Mouse (Mus musculus) layer of hippocampus, postnatal 14 days (tissue): ENCODE measurements around the gene Polr1a. TPM values are rescaled to one million over a fixed set of nuclear protein-coding genes. Genes with fewer than 3 reads are reported as not detected.

Experiments used
- DNase-seq, 2 experiments: peaks; one replicate each; pipeline ENCODE4 v3.0.0; 2021 to 2022; ENCODE audit warnings: low spot score in 2 of 2, mixed read lengths in 1 of 2
- total RNA-seq, 2 experiments: library from RNA; stranded (reverse); gene quantifications; 2 replicates each; pipeline ENCODE4 v1.2.3; 2021

Polr1a gene
- total RNA-seq, 2 experiments from 2014 or later, result 32.2 to 37.3 TPM

- no peak for DNase-seq
These were observed 86.2 kb downstream of the Polr1a start for GRCm38 (mm10) chr6:71995081-71995480.

- DNase-seq, result no peak
These were observed 88.4 kb downstream of the Polr1a start for GRCm38 (mm10) chr6:71997215-71997614.

- peak in 1 of 2 experiments; percentile 44 for DNase-seq
These were observed 91.2 kb downstream of the Polr1a start for GRCm38 (mm10) chr6:71999917-72000512.

GRCm38 (mm10) chr6:72001220-72001777 is 92.4 kb downstream of the Polr1a start:
- no peak for DNase-seq

- DNase-seq, result no peak
These were observed 98.8 kb downstream of the Polr1a start for GRCm38 (mm10) chr6:72007411-72008212.

- DNase-seq, result no peak
These were observed 99.4 kb downstream of the Polr1a start for GRCm38 (mm10) chr6:72008213-72008655.

- no peak for DNase-seq
These were observed 100.6 kb downstream of the Polr1a start for GRCm38 (mm10) chr6:72009454-72009853.

GRCm38 (mm10) chr6:72014033-72014432 is 105.2 kb downstream of the Polr1a start:
- no peak for DNase-seq

- DNase-seq, result no peak
These were observed 109.2 kb downstream of the Polr1a start for GRCm38 (mm10) chr6:72018052-72018451.

GRCm38 (mm10) chr6:72025497-72025896 is 116.6 kb downstream of the Polr1a start:
- DNase-seq, result no peak

GRCm38 (mm10) chr6:72028079-72028478 is 119.2 kb downstream of the Polr1a start:
- no peak for DNase-seq

- DNase-seq, result no peak
These were observed 120.8 kb downstream of the Polr1a start for GRCm38 (mm10) chr6:72029674-72030073.

Other genes starting within 250 kb of the Polr1a start
- gene Reep1, start 201.5 kb upstream of the Polr1a start, total RNA-seq, result 100 to 1,000 TPM; 119 to 120 TPM
- 10 to 100 TPM; 28.0 to 28.3 TPM for gene Mrpl35, start 82.1 kb upstream of the Polr1a start, total RNA-seq
- gene Immt, start 77.7 kb upstream of the Polr1a start, total RNA-seq, result 100 to 1,000 TPM; 144 to 145 TPM
- 10 to 100 TPM; 63.6 to 71.6 TPM for gene Ptcd3, start 303 bp upstream of the Polr1a start, total RNA-seq
- 10 to 100 TPM; 87.4 to 95.9 TPM for gene St3gal5, start 188.5 kb downstream of the Polr1a start, total RNA-seq